Mouse (Mus musculus): ENCODE results near the gene Tnfrsf12a. TPM values are rescaled to one million over a fixed set of nuclear protein-coding genes. Genes with fewer than 3 reads are reported as not detected.
A peak's percentile ranks its signal among the peaks of the same experiment; 100 is the strongest.

The Tnfrsf12a gene
- polyA plus RNA-seq, 1 experiment from 2014 or later, result 2.7 TPM

DNA sequence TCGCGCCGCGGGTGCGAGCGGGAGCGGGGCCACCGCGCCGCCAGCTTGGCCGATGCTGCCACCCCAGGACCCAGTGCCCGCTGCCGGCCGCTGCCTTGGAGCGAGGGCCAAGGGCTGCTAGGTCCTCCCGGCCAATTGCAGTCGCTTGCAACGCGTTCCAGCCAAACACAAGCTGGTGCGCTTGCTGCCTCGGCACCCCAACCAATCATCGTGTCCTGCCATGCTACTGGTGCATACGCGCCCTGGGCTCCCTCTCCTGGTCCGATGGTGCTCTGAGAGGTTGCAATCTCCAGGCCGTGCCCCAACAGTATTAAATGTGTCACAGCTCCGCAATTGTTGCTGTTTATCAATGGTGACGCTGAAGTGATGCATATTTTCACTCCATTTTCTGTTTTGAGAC lies 22.8 kb upstream of the Tnfrsf12a start:
- peaks cover 61% of the 10 kb centered on the region for H3K27me3 ChIP-seq (ENCODE audit: insufficient read depth, poor library complexity, severe bottlenecking)

GRCm38 (mm10) chr17:23699131-23700077 lies 22.1 kb upstream of the Tnfrsf12a start:
- Histone ChIP-seq H3K27ac (peak overlapping the region; percentile 75), H3K4me3 (peak overlapping the region; percentile 79), H3K4me1 (replicated peaks) (peaks cover 21% of the 10 kb centered on the region), H3K27me3 (ENCODE audit: insufficient read depth, poor library complexity, severe bottlenecking) (peaks cover 60% of the 10 kb centered on the region), H3K36me3 (no peaks in the 10 kb centered on the region), H3K9me3 (no peaks in the 10 kb centered on the region)
- under 1% methylated on average over 101 of the region's 101 CpGs for WGBS
- DNase-seq (ENCODE audit: low spot score), result peak; percentile 38

More for the DNA sequence above, 22.8 kb upstream of the Tnfrsf12a start:
- DNase-seq (ENCODE audit: low spot score), result peak; percentile 89
- Histone ChIP-seq H3K4me1 (replicated peaks) (peaks cover 24% of the 10 kb centered on the region), H3K27ac (peak overlapping the region; percentile 75), H3K4me3 (peak overlapping the region; percentile 79), H3K9me3 (no peaks in the 10 kb centered on the region), H3K36me3 (no peaks in the 10 kb centered on the region)
- WGBS, result under 1% methylated on average over 28 of the region's 28 CpGs

DNA sequence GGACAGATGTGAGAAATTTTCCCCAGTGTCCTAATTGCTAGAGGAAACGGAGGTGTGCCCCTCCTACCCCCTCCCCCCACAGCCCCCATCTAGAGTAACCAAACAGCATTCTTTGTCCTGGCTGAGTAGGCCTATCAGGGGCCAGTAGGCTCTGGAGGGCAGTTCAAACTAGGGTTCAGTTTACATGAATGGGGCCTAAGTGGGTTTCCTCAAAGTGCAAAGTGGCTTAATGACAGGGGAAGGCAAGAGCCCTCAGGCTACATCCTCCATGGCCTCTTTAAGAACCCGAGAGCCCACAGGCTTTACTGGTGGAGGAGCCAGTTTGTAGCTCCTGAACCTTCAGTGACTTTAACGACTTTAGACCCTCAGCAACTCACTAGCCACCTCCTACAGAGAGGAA lies 18.5 kb upstream of the Tnfrsf12a start:
- no peak overlapping the region for H3K4me3 ChIP-seq
- DNase-seq (ENCODE audit: low spot score), result no peak

GRCm38 (mm10) chr17:23694491-23694890 lies 17.2 kb upstream of the Tnfrsf12a start:
- Histone ChIP-seq H3K27me3 (ENCODE audit: insufficient read depth, poor library complexity, severe bottlenecking) (peaks cover 31% of the 10 kb centered on the region), H3K9me3 (no peaks in the 10 kb centered on the region), H3K4me3 (no peak overlapping the region), H3K4me1 (replicated peaks) (peaks cover 12% of the 10 kb centered on the region), H3K36me3 (no peaks in the 10 kb centered on the region), H3K27ac (no peak overlapping the region)
- 82% methylated on average over 1 of the region's 1 CpGs for WGBS
- DNase-seq (ENCODE audit: low spot score), result no peak

More for the DNA sequence above, 18.5 kb upstream of the Tnfrsf12a start:
- no peaks in the 10 kb centered on the region for H3K9me3 ChIP-seq
- H3K27ac ChIP-seq, result no peak overlapping the region
- peaks cover 44% of the 10 kb centered on the region for H3K27me3 ChIP-seq (ENCODE audit: insufficient read depth, poor library complexity, severe bottlenecking)
- H3K36me3 ChIP-seq, result no peaks in the 10 kb centered on the region
- 18% methylated on average over 3 of the region's 3 CpGs for WGBS
- H3K4me1 ChIP-seq (replicated peaks), result peaks cover 21% of the 10 kb centered on the region

DNA sequence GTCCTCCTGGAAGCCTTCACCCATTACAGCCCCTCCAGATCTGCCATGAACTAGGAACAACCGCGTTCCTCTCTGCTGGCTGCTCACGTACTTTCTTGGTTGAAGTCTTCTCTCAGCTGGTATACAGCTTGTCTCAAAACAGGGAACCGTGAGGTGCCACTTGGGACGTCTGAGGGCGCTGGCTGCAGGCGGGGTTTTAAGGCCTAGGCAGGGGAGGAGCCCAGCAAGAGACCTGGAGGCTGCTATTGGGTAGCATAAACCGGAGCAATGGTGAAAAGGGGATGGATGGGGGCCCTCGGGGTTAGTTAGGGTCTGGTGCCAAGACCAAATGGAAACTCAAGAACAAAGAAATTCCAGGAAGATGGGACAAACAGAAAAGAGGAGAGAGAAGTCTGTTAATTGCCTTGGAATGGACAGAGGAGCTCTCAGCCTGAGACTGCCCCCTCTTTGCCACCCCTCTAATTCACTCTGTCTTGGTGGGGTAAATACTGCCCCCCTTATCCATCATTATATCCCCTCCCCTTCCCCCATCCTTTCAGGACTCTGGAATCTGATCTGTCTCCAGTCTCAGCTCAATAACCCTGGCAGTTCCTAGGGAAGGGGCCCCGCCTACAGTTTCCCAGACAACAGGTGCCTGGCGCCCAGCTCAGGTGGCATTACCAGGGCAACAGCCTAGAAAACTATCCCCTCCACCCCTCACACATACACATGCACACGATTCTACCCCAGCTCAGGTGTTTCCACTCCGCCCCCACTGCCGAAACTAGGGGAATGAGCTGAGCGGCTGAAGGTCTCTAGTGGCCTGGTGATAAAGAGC lies 6.8 kb upstream of the Tnfrsf12a start, which contains the start of gene Cldn9:
TSS of gene Cldn9 (minus strand) at position 171 of the 817 bp plus-strand sequence.
- no peak for DNase-seq (ENCODE audit: low spot score)
- Histone ChIP-seq H3K9me3 (no peaks in the 10 kb centered on the region), H3K27ac (peak within 1 kb of the TSS; percentile 71)

GRCm38 (mm10) chr17:23683226-23683625 lies 6.0 kb upstream of the Tnfrsf12a start:
- peaks cover 68% of the 10 kb centered on the region for H3K27me3 ChIP-seq (ENCODE audit: insufficient read depth, poor library complexity, severe bottlenecking)
- H3K27ac ChIP-seq, result peak overlapping the region; percentile 71

More for the DNA sequence above, 6.8 kb upstream of the Tnfrsf12a start, which contains the start of gene Cldn9:
- peaks cover 60% of the 10 kb centered on the region for H3K27me3 ChIP-seq (ENCODE audit: insufficient read depth, poor library complexity, severe bottlenecking)
- H3K4me3 ChIP-seq, result peak within 1 kb of the TSS; percentile 39
- H3K36me3 ChIP-seq, result no peaks in the 10 kb centered on the region
- 12% methylated on average over 15 of the region's 15 CpGs for WGBS
- peaks cover 37% of the 10 kb centered on the region for H3K4me1 ChIP-seq (replicated peaks)

DNA sequence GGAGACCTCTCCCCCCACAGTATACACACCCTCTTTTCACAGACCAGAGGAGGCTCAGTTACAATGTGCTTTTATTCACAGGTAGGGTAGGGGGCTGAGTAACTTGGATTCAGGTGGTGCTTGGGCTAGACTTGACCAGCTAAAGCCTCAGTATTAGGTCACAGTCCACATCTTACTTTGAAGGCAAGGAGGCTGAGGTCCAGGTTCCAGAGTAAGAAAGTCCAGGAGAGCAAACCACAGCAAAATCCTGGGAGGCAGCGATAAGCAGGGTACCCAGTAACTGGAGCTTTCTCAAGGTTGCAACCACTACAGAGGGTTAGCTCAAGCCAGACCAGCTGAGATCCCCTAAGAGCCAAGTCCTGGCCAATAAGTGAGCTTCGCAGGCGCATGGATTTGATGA lies 5.3 kb upstream of the Tnfrsf12a start:
- no peaks in the 10 kb centered on the region for H3K36me3 ChIP-seq
- 68% methylated on average over 3 of the region's 3 CpGs for WGBS
- peak overlapping the region; percentile 39 for H3K4me3 ChIP-seq

More at GRCm38 (mm10) chr17:23683226-23683625, 6.0 kb upstream of the Tnfrsf12a start:
- H3K36me3 ChIP-seq, result no peaks in the 10 kb centered on the region
- no peaks in the 10 kb centered on the region for H3K9me3 ChIP-seq
- DNase-seq (ENCODE audit: low spot score), result no peak
- 24% methylated on average over 15 of the region's 15 CpGs for WGBS
- H3K4me1 ChIP-seq (replicated peaks), result peaks cover 37% of the 10 kb centered on the region
- H3K4me3 ChIP-seq, result peak overlapping the region; percentile 39

DNA sequence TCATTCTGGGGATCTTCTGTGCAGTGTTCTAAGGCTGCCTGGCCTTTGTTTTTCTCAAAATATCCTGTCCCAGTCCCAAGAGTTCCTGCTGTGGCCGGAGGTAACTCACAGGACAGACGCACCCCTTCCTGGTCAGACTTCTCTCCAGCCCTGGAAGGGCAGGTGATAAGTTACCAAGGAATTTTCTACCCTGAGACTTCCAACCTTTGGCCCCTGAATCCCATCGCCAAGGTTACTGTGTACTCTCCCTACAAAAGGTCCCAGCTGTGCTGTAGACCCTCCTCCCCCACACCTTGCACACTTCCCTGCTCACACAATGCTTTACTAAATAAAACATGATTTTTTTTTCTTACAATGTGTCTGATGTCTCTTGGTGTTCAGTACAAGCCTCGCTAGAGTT lies 4.8 kb upstream of the Tnfrsf12a start:
- H3K9me3 ChIP-seq, result no peaks in the 10 kb centered on the region
- peak overlapping the region; percentile 39; the same call in 1 of the 2 replicates for H3K4me3 ChIP-seq
- peaks cover 78% of the 10 kb centered on the region for H3K27me3 ChIP-seq (ENCODE audit: insufficient read depth, poor library complexity, severe bottlenecking)
- H3K36me3 ChIP-seq, result no peaks in the 10 kb centered on the region
- 68% methylated on average over 4 of the region's 4 CpGs for WGBS
- H3K27ac ChIP-seq, result no peak overlapping the region
- H3K4me1 ChIP-seq (replicated peaks), result peaks cover 42% of the 10 kb centered on the region
- no peak for DNase-seq (ENCODE audit: low spot score)

More for the DNA sequence above, 5.3 kb upstream of the Tnfrsf12a start:
- Histone ChIP-seq H3K4me1 (replicated peaks) (peaks cover 37% of the 10 kb centered on the region), H3K27ac (0 out of 2 replicates have a peak overlapping the region, but pooled peaks have one; percentile 71), H3K9me3 (no peaks in the 10 kb centered on the region), H3K27me3 (ENCODE audit: insufficient read depth, poor library complexity, severe bottlenecking) (peaks cover 75% of the 10 kb centered on the region)
- no peak for DNase-seq (ENCODE audit: low spot score)

DNA sequence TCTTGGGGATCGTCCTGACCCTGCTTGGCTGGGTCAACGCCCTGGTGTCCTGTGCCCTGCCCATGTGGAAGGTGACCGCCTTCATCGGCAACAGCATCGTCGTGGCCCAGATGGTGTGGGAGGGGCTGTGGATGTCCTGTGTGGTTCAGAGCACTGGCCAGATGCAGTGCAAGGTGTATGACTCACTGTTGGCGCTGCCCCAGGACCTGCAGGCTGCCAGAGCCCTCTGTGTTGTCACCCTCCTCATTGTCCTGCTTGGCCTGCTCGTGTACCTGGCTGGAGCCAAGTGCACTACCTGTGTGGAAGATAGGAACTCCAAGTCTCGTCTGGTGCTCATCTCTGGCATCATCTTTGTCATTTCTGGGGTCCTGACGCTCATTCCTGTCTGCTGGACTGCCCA lies 3.8 kb upstream of the Tnfrsf12a start:
- H3K36me3 ChIP-seq, result no peaks in the 10 kb centered on the region
- 77% methylated on average over 10 of the region's 10 CpGs for WGBS
- peaks cover 87% of the 10 kb centered on the region for H3K27me3 ChIP-seq (ENCODE audit: insufficient read depth, poor library complexity, severe bottlenecking)
- no peak overlapping the region for H3K27ac ChIP-seq
- H3K4me3 ChIP-seq, result peak overlapping the region; percentile 39; the same call in 1 of the 2 replicates
- no peak for DNase-seq (ENCODE audit: low spot score)
- no peaks in the 10 kb centered on the region for H3K9me3 ChIP-seq
- peaks cover 52% of the 10 kb centered on the region for H3K4me1 ChIP-seq (replicated peaks)

- WGBS, result 79% methylated on average over 9 of the region's 9 CpGs
- peaks cover 95% of the 10 kb centered on the region for H3K27me3 ChIP-seq (ENCODE audit: insufficient read depth, poor library complexity, severe bottlenecking)
- no peaks in the 10 kb centered on the region for H3K9me3 ChIP-seq
- DNase-seq (ENCODE audit: low spot score), result no peak
- H3K4me3 ChIP-seq, result peak overlapping the region; percentile 39
- H3K4me1 ChIP-seq (replicated peaks), result peaks cover 59% of the 10 kb centered on the region
- no peaks in the 10 kb centered on the region for H3K36me3 ChIP-seq
- H3K27ac ChIP-seq, result no peak overlapping the region
Measured at GRCm38 (mm10) chr17:23680336-23680735, 3.1 kb upstream of the Tnfrsf12a start.

- Histone ChIP-seq H3K27me3 (ENCODE audit: insufficient read depth, poor library complexity, severe bottlenecking) (peaks cover 98% of the 10 kb centered on the region), H3K36me3 (no peaks in the 10 kb centered on the region), H3K9me3 (no peaks in the 10 kb centered on the region), H3K4me1 (replicated peaks) (peaks cover 64% of the 10 kb centered on the region), H3K27ac (peak within 1 kb of the TSS; percentile 45; the same call in 1 of the 2 replicates), H3K4me3 (peak within 1 kb of the TSS; percentile 39)
- DNase-seq (ENCODE audit: low spot score), result no peak
- 2% methylated on average over 38 of the region's 38 CpGs for WGBS
Measured at GRCm38 (mm10) chr17:23679127-23679835, 2.0 kb upstream of the Tnfrsf12a start, which contains the start of gene Cldn6. Gene Cldn6, plus strand, starts transcription at chr17:23679249.

All from hindbrain, embryonic 10.5 days (tissue).